Mouse (Mus musculus) hindbrain, embryonic 12.5 days (tissue): Measurements from ENCODE around the gene Tgfbi. TPM values are rescaled to one million over a fixed set of nuclear protein-coding genes. Genes with fewer than 3 reads are reported as not detected.

ENCODE experiments used
- ATAC-seq: fragments of 200-750 bp; cut with Nextera tagmentation; 2 replicates; pipeline ENCODE4 v1.8.0; 2017; ENCODE audit warnings: moderate TSS enrichment; ENCODE audit not compliant: low FRiP score
- H3K27ac ChIP-seq: fragments of 300-500 bp; sonication (generic); 2 replicates; pipeline ENCODE4 v1.5.1; 2016; ENCODE audit warnings: mild to moderate bottlenecking
- H3K27me3 ChIP-seq: fragments of 300-500 bp; sonication (generic); 2 replicates; pipeline ENCODE4 v1.6.1; 2016; ENCODE audit warnings: mild to moderate bottlenecking
- H3K36me3 ChIP-seq: fragments of 300-500 bp; sonication (generic); 2 replicates; pipeline ENCODE4 v1.6.1; 2016; ENCODE audit warnings: mild to moderate bottlenecking
- H3K4me1 ChIP-seq: fragments of 300-500 bp; sonication (generic); 2 replicates; pipeline ENCODE4 v1.6.1; 2016
- H3K4me2 ChIP-seq: fragments of 300-500 bp; sonication (generic); replicated peaks from 2 replicates; pipeline ENCODE4 v1.6.1; 2016; ENCODE audit warnings: mild to moderate bottlenecking
- H3K4me3 ChIP-seq: fragments of 300-500 bp; sonication (generic); 2 replicates; pipeline ENCODE4 v1.5.1; 2016; ENCODE audit warnings: mild to moderate bottlenecking
- H3K9ac ChIP-seq: fragments of 300-500 bp; sonication (generic); 2 replicates; pipeline ENCODE4 v1.6.1; 2016; ENCODE audit warnings: mild to moderate bottlenecking, moderate library complexity
- H3K9me3 ChIP-seq: fragments of 300-500 bp; sonication (generic); replicated peaks from 2 replicates; pipeline ENCODE4 v1.6.1; 2016; ENCODE audit warnings: mild to moderate bottlenecking
- WGBS: fragments of 180-500 bp; shearing (Covaris S2); methylation state at CpG from one replicate; pipeline ENCODE4 v1.1.7; 2016; 5-methylcytosine and 5-hydroxymethylcytosine counted together
- polyA plus RNA-seq: library from polyadenylated mRNA; unstranded; fragments of >200 nt; fragmentation: Nextera tagmentation; extraction: Ambion mirVana; gene quantifications from 2 replicates; pipeline ENCODE4 v1.2.1, GENCODE M21; 2016

The Tgfbi gene
- polyA plus RNA-seq, 1 experiment from 2014 or later, result 65.5 TPM

DNA sequence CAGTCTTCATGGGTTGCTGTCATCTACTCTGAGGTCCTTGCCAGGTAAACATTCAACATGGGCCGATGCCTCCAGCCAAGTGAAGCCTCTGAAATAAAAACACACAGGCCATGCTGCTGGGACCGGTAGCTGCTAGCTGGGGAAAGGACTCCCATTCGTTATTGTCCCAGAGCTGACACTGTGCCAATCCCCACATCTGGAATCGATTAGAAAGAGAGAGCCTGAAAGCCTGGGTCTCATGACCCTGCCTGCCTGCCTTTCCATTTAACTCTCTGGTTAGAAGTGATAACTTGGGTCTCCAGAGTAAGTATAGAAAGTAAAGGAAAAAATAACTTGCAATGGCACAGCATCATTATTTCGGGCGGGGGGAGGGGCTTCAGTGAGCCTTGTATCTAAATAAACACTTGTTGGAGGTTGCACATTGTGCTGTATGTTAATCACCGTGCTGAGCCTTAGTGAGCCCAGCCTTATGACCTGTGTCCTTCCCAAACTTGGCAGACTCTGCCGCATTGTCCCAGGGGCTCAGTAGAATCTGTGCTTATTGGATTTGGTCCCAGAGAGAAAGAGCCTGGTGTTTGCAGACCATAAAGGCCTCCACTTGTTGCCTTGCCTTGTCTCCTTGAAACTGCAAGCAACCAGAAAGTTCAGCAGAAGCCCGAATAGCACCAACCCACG is 9.0 kb upstream of the Tgfbi start:
- 57% methylated on average over 10 of the region's 10 CpGs for WGBS
- Histone ChIP-seq H3K27me3 (no peaks in the 10 kb centered on the region), H3K4me2 (no peak overlapping the region), H3K9ac (no peak overlapping the region), H3K9me3 (no peaks in the 10 kb centered on the region), H3K36me3 (no peaks in the 10 kb centered on the region), H3K4me3 (no peak overlapping the region), H3K27ac (peak overlapping the region; percentile 52; the same call in 1 of the 2 replicates), H3K4me1 (peaks cover 20% of the 10 kb centered on the region)
- ATAC-seq, result no peak

GRCm38 (mm10) chr13:56601199-56601598 is 8.1 kb upstream of the Tgfbi start:
- Histone ChIP-seq H3K4me3 (no peak overlapping the region), H3K4me2 (no peak overlapping the region), H3K4me1 (peaks cover 20% of the 10 kb centered on the region), H3K36me3 (no peaks in the 10 kb centered on the region), H3K27ac (0 out of 2 replicates have a peak overlapping the region, but pooled peaks have one; percentile 42), H3K9ac (no peak overlapping the region), H3K9me3 (no peaks in the 10 kb centered on the region), H3K27me3 (no peaks in the 10 kb centered on the region)
- WGBS, result 31% methylated on average over 11 of the region's 11 CpGs
- ATAC-seq, result peak; percentile 26; the same call in 1 of the 2 replicates

DNA sequence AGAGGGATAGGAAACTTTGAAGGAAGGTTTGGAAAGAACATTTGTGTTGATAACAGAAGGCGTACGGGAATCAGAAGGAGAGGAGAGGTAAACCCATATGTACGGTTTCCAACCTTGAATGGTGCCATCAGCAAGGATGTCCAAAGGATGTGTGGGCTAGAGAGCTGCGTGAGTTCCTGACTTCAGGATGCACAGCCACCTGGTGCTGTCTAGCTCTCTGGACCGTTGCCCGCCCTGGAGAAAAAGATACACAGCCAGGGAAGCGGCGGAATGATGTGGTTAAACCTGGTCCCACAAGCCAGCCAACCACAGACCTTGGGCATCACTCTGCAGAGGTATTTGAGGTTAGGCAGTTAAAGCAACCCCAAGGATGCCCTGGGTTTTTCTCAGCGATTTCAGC is 3.8 kb upstream of the Tgfbi start:
- Histone ChIP-seq H3K9ac (no peak overlapping the region), H3K4me1 (peaks cover 22% of the 10 kb centered on the region), H3K9me3 (no peaks in the 10 kb centered on the region), H3K36me3 (no peaks in the 10 kb centered on the region), H3K27ac (no peak overlapping the region), H3K27me3 (peaks cover 15% of the 10 kb centered on the region; the same call in 1 of the 2 replicates), H3K4me3 (no peak overlapping the region), H3K4me2 (no peak overlapping the region)
- 92% methylated on average over 9 of the region's 9 CpGs for WGBS
- no peak for ATAC-seq

DNA sequence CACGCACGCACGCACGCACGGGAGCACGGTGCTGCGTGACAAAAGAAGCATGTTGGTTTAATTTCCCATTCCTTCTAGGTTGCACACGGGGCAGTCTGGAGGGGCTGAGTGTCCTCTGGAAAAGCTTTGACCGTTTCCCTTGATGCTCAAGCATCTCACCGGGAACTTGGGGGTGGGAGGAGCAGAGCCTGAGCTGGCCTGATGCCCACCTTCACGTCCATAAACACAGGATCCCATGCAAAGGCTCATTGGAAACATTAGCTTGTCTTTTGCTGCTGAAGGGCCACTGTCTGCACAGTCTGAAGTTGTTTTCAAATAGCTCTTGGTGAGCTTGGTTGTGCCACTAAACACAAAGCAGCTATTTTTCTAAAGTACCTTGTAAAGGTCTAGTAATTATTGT is 2.6 kb upstream of the Tgfbi start:
- 76% methylated on average over 11 of the region's 11 CpGs for WGBS

GRCm38 (mm10) chr13:56607225-56607624 is 2.1 kb upstream of the Tgfbi start:
- no peak overlapping the region for H3K4me2 ChIP-seq
- WGBS, result 60% methylated on average over 7 of the region's 7 CpGs

More for the DNA sequence above, 2.6 kb upstream of the Tgfbi start:
- Histone ChIP-seq H3K4me3 (no peak overlapping the region), H3K4me2 (no peak overlapping the region), H3K4me1 (peaks cover 16% of the 10 kb centered on the region), H3K27me3 (peaks cover 23% of the 10 kb centered on the region; the same call in 1 of the 2 replicates), H3K27ac (0 out of 2 replicates have a peak overlapping the region, but pooled peaks have one; percentile 7), H3K9ac (no peak overlapping the region), H3K9me3 (no peaks in the 10 kb centered on the region), H3K36me3 (no peaks in the 10 kb centered on the region)
- ATAC-seq, result no peak

GRCm38 (mm10) chr13:56607846-56608245 is 1.5 kb upstream of the Tgfbi start:
- H3K9ac ChIP-seq, result no peak overlapping the region
- H3K27ac ChIP-seq, result no peak overlapping the region
- no peaks in the 10 kb centered on the region for H3K36me3 ChIP-seq
- H3K4me1 ChIP-seq, result peaks cover 23% of the 10 kb centered on the region
- peaks cover 25% of the 10 kb centered on the region; the same call in 1 of the 2 replicates for H3K27me3 ChIP-seq
- WGBS, result 82% methylated on average over 4 of the region's 4 CpGs
- ATAC-seq, result no peak
- no peak overlapping the region for H3K4me3 ChIP-seq
- H3K4me2 ChIP-seq, result no peak overlapping the region
- H3K9me3 ChIP-seq, result no peaks in the 10 kb centered on the region

More at GRCm38 (mm10) chr13:56607225-56607624, 2.1 kb upstream of the Tgfbi start:
- Histone ChIP-seq H3K4me3 (no peak overlapping the region), H3K27me3 (peaks cover 25% of the 10 kb centered on the region; the same call in 1 of the 2 replicates), H3K36me3 (no peaks in the 10 kb centered on the region), H3K9ac (no peak overlapping the region), H3K9me3 (no peaks in the 10 kb centered on the region), H3K4me1 (peaks cover 19% of the 10 kb centered on the region), H3K27ac (no peak overlapping the region)
- no peak for ATAC-seq

GRCm38 (mm10) chr13:56611129-56611528 is 1.8 kb downstream of the Tgfbi start:
- ATAC-seq, result no peak
- WGBS, result 64% methylated on average over 4 of the region's 4 CpGs
- no peak overlapping the region for H3K27ac ChIP-seq
- H3K4me2 ChIP-seq, result peak overlapping the region; percentile 82
- H3K4me3 ChIP-seq, result no peak overlapping the region
- peaks cover 31% of the 10 kb centered on the region; the same call in 1 of the 2 replicates for H3K27me3 ChIP-seq
- H3K4me1 ChIP-seq, result peaks cover 38% of the 10 kb centered on the region
- H3K9me3 ChIP-seq, result no peaks in the 10 kb centered on the region
- no peak overlapping the region for H3K9ac ChIP-seq
- no peaks in the 10 kb centered on the region for H3K36me3 ChIP-seq

- Histone ChIP-seq H3K27ac (no peak overlapping the region; the same call in 1 of the 2 replicates), H3K36me3 (no peaks in the 10 kb centered on the region), H3K27me3 (peaks cover 31% of the 10 kb centered on the region; the same call in 1 of the 2 replicates), H3K4me1 (peaks cover 36% of the 10 kb centered on the region), H3K9me3 (no peaks in the 10 kb centered on the region), H3K4me3 (no peak overlapping the region), H3K9ac (no peak overlapping the region), H3K4me2 (peak overlapping the region; percentile 14; the same call in 1 of the 2 replicates)
- ATAC-seq, result no peak
- WGBS, result 42% methylated on average over 3 of the region's 3 CpGs
Measured at GRCm38 (mm10) chr13:56611741-56612140, 2.4 kb downstream of the Tgfbi start.

DNA sequence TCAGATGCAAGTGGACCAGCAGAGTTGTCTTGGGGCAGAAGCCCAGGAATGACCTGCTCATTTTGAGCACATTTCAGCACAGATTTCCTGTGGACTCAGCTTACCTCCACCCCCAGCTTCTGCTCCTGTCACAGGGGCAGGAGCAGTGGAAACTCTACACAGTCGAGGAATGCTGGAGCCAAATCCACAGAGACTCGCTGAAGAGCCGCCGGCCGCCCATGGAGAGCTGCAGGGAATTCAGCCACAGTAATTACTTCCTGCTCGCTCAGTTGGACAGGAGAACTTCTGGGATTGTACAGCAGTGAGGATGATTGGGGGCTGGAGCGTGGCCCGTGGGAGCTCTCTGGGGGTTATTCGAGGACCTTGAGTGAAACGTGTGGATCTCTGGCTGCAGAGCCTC is 3.0 kb downstream of the Tgfbi start:
- H3K27ac ChIP-seq, result no peak overlapping the region; the same call in 1 of the 2 replicates
- peak overlapping the region; percentile 14 for H3K4me2 ChIP-seq
- peaks cover 31% of the 10 kb centered on the region; the same call in 1 of the 2 replicates for H3K27me3 ChIP-seq
- H3K9me3 ChIP-seq, result no peaks in the 10 kb centered on the region
- H3K36me3 ChIP-seq, result no peaks in the 10 kb centered on the region
- no peak overlapping the region for H3K9ac ChIP-seq
- WGBS, result 20% methylated on average over 10 of the region's 10 CpGs
- peaks cover 35% of the 10 kb centered on the region for H3K4me1 ChIP-seq
- no peak for ATAC-seq
- H3K4me3 ChIP-seq, result no peak overlapping the region

DNA sequence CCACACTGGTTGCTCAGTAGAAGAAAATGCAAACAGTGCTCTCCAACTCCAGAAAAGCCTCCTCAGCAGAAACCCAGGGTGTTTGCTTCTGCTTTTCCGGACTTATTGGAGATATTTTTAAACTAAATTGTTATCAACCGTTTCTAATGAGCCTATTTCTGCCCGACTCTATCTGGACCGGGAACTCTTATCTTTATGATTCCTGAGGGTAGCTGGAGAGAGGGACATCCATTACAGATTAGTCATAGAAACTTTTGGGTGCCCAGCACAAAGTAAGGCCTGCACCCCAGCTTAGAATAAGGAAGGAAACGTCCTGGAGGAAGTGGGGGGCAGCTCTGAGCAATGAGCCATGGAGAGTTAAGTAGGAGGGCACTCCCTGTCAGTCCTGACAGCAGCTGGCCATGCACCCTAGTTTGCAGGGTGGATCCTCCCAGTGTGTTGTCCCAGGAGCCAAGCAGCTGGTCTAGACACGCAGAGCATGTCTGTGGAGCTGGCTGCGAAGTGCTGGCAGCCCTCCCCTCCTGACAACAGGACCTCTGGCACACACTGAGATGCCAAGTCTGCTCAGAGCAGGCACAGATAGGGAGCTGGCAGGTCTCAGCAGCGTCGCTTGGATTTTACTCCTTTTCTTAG is 4.2 kb downstream of the Tgfbi start:
- H3K4me1 ChIP-seq, result peaks cover 35% of the 10 kb centered on the region

DNA sequence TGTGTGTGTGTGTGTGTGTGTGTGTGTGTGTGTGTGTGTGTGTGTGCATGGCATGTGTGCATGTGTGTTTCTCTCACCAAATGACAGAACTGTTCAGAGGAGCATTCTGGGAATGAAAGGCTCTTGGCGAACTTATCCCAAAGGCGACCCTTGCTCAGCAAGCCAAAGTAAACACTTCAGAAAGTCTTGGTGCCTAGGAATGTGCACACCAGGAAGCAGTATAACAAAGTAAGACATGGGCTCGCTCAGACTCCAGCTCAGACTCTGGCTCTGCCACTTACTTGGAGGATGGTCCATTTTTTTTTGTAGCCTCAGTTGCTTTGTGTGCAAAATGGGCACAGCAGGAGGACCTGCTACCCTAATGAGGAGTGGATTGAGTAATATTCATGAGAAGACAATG is 5.4 kb downstream of the Tgfbi start:
- Histone ChIP-seq H3K27ac (no peak overlapping the region), H3K4me2 (no peak overlapping the region), H3K9me3 (no peaks in the 10 kb centered on the region), H3K9ac (no peak overlapping the region), H3K4me3 (no peak overlapping the region), H3K36me3 (no peaks in the 10 kb centered on the region), H3K4me1 (peaks cover 29% of the 10 kb centered on the region), H3K27me3 (peaks cover 22% of the 10 kb centered on the region; the same call in 1 of the 2 replicates)
- no peak for ATAC-seq
- 71% methylated on average over 3 of the region's 3 CpGs for WGBS

More for the DNA sequence above, 4.2 kb downstream of the Tgfbi start:
- H3K9me3 ChIP-seq, result no peaks in the 10 kb centered on the region
- WGBS, result 75% methylated on average over 9 of the region's 9 CpGs
- H3K9ac ChIP-seq, result no peak overlapping the region
- no peaks in the 10 kb centered on the region for H3K36me3 ChIP-seq
- no peak for ATAC-seq
- H3K4me2 ChIP-seq, result no peak overlapping the region
- H3K27ac ChIP-seq, result no peak overlapping the region
- peaks cover 30% of the 10 kb centered on the region; the same call in 1 of the 2 replicates for H3K27me3 ChIP-seq
- no peak overlapping the region for H3K4me3 ChIP-seq

DNA sequence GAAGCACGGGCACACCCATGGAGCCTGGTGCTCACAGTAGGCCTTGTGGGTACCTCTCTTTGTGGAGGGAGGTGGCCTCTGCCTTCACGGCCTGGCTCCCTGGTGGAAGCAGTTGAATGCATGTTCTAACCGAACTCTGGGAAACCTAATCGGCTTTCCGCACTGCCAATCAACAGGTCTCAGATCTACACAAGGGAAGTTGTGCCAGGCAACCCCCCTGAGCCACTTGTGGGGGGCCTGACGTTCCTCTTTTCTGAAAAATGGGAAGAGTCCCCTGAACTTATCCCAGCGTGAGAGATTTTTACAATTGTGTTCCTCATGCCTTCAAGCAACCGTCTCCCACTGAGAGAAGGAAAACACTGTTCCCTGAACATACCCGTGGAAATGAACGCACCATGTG is 5.9 kb downstream of the Tgfbi start:
- Histone ChIP-seq H3K4me3 (no peak overlapping the region), H3K27me3 (peaks cover 18% of the 10 kb centered on the region; the same call in 1 of the 2 replicates), H3K4me1 (peaks cover 27% of the 10 kb centered on the region), H3K9me3 (no peaks in the 10 kb centered on the region), H3K36me3 (no peaks in the 10 kb centered on the region), H3K27ac (no peak overlapping the region), H3K9ac (no peak overlapping the region), H3K4me2 (no peak overlapping the region)
- WGBS, result 51% methylated on average over 10 of the region's 10 CpGs
- ATAC-seq, result no peak
